Mouse (Mus musculus) G1E-ER4 (cell line): ENCODE results near the gene 3110009E18Rik. TPM values are rescaled to one million over a fixed set of nuclear protein-coding genes. Genes with fewer than 3 reads are reported as not detected.

ENCODE experiments used
- GATA1 ChIP-seq: IDR thresholded peaks from one replicate; pipeline ENCODE4 v1.8.0; 2012; ENCODE audit warnings: low read length, inconsistent platforms
- polyA plus RNA-seq: library from polyadenylated mRNA; stranded (reverse); fragments of >175 nt; gene quantifications from 2 replicates; pipeline ENCODE4 v1.2.3, GENCODE M21; 2012

Gene 3110009E18Rik
- polyA plus RNA-seq, 1 experiment: 10.0 TPM

DNA sequence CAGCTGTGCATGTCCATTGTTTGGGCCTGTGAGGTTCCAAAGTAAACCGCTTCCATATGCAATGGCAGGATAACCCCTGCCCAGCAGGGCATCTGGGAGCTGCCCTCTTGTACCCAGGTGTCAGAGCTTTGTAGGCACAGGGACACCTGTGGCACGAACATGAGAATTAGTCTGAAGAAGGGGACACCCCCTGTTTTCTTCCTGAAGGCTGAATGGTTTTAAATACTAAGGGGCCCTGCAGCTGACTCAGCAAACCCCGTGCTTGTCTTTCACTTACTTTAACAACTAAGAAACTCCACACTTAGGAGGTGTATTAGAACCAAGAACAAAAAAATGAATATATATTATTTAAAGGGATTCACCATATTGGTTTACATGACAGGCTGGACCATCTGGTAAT lies 77.2 kb downstream of the 3110009E18Rik start:
- TF ChIP-seq GATA1: no peak

DNA sequence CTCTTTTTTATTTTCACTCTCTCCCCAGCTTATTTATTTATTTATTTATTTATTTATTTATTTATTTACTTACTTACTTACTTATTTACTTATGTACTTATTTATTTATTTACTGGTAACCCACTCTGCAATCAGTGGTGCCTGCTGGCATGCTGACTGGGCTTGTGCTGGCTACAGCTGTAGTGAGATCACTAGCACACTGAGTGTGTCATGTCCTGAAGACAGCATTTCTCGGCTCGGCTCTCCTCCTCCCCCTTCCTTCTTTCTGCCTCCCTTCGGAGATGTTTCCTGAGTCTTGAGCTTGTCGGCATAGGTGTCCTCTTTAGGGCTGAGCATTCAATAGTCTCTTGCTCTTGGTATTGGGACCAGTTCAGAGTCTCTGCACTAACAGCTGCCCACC lies 78.0 kb downstream of the 3110009E18Rik start:
- no peak for TF ChIP-seq GATA1

DNA sequence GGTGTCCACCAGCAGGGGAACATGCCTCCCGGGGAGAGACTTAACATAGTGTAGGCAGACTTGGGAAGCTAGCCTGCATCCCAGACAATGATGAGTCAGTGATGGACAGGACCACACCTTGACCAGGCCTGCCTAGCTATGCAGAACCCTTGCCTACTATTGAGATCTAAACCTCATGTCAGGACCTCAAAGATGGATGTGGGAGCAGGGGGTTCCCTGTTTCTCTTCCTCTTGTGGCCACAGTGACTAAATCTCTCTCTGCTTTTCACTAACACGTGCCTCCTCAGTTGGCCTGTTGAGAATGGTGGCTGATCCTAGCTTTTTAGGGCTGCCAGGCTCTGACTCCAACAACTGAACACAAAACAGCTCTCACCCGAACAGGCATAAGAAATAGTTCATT lies 81.6 kb downstream of the 3110009E18Rik start:
- no peak for TF ChIP-seq GATA1

DNA sequence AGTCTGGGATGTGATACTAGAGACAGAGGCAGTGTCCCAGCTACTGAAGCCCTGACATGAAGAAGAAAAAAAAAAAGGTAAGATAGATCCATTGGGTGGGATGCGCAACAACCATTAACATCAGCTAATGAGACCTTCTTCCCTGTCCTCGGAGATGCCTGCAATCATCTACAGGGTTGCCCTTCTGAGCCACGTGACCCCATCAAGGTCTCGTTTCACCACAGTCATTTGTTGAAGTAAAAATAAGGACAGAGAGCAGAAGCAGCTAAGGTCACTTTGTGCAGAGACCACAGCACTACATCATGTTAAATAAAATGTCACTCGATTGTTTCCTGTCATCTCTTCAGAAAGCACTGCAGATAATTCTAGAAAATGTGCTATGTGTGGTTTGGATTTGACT lies 82.8 kb downstream of the 3110009E18Rik start:
- TF ChIP-seq GATA1: no peak

DNA sequence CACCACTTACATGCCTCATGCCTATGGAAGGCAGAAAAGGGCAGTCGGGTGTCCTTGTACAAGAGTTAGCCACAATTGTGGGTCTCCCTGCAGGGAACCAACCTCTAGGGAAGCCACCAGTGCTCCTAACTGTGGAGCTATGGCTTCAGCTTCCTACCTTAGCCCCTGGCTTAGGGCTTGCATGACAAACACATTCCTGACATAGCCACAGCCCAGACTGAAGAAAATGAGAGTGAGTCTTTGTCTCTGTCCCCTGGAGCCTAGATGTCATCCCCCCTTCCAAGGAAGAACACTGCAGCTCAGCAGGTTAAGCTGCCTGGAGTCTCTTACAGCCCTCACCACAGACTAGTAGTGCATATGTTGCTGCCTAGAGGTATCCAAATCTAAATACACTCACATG lies 83.8 kb downstream of the 3110009E18Rik start:
- no peak for TF ChIP-seq GATA1

DNA sequence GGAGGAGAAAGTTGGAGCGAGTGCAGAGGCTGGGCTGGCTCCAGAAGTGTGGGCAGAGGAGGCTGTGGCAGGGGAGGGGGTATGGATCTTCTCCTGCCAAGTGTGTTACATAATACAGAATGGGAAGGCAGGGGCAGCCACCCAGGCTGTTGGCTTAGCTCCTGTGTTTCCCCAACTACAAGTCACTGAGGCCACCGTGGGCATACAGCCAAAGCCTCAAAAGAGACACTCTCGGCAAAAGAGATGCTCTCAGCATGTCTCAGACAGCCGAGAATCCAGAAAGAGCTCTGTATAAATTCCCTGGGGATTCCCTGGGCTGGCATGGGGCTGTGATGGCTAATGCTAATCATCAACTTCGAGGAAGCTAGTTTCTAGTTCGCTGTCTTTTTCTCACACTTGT lies 86.6 kb downstream of the 3110009E18Rik start:
- TF ChIP-seq GATA1: no peak

DNA sequence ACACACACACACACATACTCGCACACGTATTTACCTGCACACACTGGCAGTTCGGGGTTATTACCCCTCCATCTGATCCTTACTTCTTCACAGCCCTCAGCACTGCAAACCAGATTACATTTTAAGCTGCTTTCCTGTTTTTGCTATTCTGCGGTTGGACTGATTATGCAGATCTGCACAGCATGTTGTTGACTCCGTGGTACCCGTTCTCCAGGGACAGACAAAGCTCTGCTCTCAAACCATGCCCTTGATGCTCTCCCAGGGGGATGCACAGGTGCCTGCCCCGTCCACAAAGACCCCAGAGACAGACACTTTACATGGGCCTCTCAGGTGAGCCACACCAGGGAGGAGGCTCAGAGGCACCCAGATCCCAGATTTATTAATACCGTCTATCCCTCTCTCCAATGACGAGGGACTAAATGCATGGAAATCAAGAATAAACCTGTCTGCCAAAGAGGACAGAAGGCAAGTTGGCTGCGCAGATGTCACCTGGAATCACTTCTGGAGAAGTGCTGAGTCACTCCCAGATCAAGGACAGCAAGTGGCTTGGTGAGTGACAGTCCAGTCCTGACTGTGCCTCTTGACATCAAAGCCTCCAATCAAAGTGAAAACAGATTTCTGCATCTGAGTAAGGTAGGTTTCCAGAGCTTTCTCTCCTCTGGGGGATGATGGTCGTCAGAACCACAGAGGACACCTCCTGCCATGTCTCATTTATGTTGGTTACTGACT lies 87.7 kb downstream of the 3110009E18Rik start:
- TF ChIP-seq GATA1: no peak

DNA sequence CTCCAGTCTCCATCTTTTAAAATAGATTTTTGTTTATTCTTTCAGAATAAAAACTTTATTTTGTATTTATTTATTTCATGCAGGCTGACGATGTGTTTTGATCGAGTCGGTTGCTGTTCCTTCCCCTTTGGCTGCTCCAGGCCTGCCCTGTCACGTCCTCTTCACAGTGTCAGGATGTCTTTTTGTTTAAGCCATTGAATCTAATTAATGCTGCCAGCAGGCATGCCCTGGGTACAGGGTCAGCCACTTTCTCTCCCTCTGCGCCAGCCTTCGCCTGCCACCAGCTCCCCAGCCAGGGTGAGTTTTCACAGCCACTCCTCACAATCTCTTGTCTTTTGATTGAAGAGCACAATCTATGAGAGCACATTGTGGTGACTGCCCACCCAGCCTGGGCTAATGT lies 99.9 kb downstream of the 3110009E18Rik start:
- no peak for TF ChIP-seq GATA1

DNA sequence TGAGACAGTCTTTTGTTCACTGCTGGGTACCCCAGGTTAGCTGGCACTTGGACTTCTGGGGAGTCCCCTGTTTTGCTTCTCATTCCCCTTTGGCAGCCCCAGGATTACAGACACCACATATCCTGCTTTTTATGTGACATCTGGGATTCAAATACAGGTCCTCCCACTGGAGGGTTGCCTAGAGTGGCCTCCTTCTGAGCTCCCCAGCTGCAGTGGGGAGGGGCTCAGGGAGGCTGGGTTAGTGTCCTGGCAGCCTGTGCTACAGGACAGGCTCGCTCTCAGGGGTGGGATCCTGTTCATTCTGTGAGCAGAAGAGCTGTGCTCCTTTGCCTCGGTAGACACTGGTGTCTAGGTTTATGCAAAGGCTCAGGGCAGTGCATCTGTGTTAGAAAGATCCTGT lies 100.3 kb downstream of the 3110009E18Rik start:
- no peak for TF ChIP-seq GATA1

DNA sequence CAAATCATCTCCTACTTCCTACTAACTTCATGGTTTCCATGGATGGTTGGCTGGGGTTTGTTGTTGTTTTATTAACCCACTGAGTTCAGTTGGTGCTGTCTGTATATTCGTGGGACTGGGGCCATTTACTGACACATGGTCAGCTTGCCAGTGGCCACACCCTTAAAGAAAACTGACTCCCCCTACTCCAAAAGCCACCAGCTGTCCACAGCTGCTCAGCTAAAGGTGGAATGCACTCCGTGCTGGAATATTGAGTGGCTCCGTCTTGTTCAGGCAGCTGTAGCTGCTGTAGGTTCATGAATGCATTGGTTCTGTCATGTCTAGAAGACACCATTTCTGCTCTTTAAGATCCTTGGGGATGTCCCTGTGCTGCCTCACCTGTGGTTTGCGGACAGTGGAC lies 102.6 kb downstream of the 3110009E18Rik start:
- TF ChIP-seq GATA1: no peak

DNA sequence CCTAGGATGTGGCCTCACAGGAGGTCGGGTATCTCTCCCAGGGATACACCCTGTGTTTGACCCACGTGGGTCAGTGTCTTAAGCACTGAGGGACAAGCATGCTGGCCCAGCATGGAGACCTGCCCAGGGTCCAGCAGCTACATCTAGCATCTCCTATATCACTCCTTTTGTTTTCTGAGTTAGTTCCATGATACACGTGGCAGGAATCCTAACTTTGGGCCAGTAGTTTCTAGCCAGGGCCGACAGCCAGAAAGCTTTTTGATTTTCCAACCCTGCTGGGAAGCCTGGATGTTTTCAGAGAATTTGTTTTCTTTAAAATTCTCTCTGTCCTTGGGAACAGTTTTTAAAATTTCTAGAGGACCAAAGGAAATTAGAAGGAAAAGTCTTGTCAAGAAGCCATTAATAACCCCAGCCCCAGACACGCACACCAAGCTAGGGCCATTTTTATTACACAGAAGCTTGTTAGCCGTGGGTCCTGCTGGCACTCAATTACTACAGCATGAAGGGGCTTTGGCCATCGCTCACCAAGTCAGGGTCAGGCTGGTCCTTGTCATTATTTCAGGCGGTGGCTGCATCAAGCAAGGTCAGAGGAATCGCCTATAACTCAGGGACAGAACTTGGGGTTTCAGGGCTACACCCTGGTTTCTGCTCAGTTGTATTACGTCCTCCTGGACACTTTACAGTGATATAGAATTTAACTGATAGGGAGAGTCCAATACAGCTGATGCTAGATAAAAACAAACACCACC lies 108.9 kb downstream of the 3110009E18Rik start:
- TF ChIP-seq GATA1: no peak

DNA sequence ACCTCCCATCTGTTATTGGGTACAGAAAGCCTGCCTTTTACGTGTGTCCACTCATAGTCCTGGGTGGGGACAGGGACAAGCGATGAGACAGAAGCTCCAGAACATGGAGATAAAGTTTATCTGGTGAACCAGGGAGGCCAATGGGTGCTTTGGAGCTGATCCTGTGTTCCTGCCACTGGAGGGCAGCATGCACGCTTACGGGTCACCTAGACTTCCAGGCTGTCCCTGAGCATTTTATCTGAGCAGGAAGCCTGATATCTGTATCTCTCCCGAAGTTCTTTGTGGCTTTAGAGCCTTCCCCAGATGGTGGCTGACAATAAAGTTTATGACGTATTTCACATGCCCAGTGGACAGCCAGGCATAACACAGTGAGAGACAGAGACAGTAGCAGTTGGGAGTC lies 110.3 kb downstream of the 3110009E18Rik start:
- peak; percentile 98 for TF ChIP-seq GATA1

DNA sequence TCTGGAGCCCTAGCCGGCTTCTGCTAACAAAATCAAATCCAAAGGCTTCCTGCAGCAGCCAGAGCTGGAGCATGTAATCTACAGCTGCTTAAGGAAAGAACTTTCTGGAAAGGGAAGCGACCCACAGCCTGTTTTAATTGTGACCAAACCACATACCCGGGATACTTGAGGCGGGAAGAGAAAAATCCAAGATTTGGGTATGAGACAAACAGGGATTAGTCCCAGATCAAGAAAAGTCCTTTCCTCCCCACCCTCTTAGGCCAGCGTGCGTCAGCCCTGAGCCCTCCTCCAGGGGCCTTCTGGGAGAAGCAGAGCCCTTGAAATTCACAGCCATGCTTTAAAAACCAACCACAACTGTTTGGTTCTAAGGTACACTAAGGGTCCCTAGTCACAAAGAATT lies 111.2 kb downstream of the 3110009E18Rik start:
- TF ChIP-seq GATA1: no peak

DNA sequence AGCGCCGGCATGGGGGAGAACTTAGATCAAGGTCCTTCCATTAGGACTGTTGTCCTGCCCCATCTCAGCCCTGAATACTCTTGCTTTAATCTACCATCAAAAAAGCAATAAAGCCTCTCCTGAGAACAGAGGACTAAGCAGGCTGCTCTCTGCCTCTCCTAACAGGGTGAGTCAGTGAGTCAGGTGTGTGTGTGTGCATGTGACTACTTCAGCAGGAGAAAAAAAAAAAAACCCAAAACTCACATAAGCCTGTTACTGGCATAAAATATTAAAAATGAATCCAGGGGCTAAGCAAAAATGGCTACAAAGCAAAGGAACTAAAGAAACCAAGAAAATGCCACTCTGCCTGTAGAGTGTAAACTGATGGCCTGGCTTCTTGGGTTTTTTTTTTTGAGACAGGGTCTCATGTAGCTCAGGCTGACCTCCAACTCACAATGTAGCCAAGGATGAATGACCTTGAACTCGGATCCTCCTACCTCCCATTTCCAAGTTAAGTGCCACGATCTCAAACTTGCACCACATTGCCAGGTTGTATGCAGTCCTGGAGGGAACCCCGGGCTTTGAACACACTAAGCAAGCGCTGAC lies 114.7 kb downstream of the 3110009E18Rik start:
- no peak for TF ChIP-seq GATA1

DNA sequence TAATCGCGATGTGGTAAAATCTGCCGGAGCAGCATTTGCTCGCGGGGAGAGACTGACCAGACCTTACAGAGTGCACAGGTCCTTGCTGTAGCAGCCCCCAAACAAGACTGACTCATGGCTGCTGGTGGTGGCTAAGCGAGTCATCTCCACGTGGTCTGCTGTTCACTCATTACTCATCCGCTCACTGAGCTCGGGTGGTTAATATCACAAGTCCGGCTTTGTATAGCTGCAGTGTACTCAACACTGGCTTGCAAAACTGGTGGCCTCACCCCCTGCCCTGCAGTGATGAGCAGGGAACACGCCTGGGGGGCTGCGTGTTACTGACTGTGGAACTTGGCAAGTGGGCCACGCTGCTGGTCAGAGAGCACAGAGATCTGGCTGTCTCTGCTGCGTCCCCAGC lies 115.4 kb downstream of the 3110009E18Rik start:
- no peak for TF ChIP-seq GATA1

DNA sequence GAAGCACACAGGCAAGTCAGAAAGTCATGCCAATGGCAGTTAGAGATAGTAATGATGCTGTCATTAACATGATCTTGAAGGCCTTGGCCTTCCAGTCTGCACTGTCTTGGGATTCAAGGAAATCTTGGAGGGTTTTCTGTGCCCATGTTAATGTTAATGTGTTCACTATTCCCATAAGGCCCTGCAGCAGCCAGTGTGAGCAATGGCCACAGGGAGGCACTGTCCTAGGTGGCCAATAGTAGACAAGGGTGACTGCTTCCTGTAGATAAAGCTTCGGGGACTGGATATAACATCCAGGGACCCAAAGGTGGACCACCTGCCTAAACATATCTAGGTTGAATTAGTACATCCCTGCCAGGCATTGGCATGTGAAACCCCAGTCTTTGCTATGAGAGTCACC lies 116.1 kb downstream of the 3110009E18Rik start:
- no peak for TF ChIP-seq GATA1

Other genes with a start within 250 kb of the 3110009E18Rik start
- gene Tmem177, start 208.0 kb upstream of the 3110009E18Rik start, polyA plus RNA-seq: 0.99 and 1.0 TPM in 2 replicates
- not detected in 2 replicates for gene Cfap221, start 124.0 kb upstream of the 3110009E18Rik start, polyA plus RNA-seq
- gene Sctr, start 114.3 kb upstream of the 3110009E18Rik start, polyA plus RNA-seq: not detected in 2 replicates
- not detected in 2 replicates for gene Tmem37, start 47.1 kb upstream of the 3110009E18Rik start, polyA plus RNA-seq
- 11.0 and 13.5 TPM in 2 replicates for gene Dbi, start 109 bp upstream of the 3110009E18Rik start, polyA plus RNA-seq
- 117 and 122 TPM in 2 replicates for gene Steap3, start 151.5 kb downstream of the 3110009E18Rik start, polyA plus RNA-seq
- gene C1ql2, start 219.4 kb downstream of the 3110009E18Rik start, polyA plus RNA-seq: not detected in 2 replicates